Mouse (Mus musculus) G1E (cell line): Measurements from ENCODE around the gene Pou6f1.

Experiments
- CTCF ChIP-seq: IDR thresholded peaks from 2 replicates; pipeline ENCODE4 v1.5.1; 2012; ENCODE audit warnings: low read depth, low read length, inconsistent platforms, mixed read lengths
- GATA1 ChIP-seq: IDR thresholded peaks from 2 replicates; pipeline ENCODE4 v1.6.1; 2012; ENCODE audit warnings: borderline replicate concordance, low read length, inconsistent platforms, mixed read lengths
- GATA2 ChIP-seq: IDR thresholded peaks from 2 replicates; pipeline ENCODE4 v1.6.1; 2012; ENCODE audit warnings: low read depth, low read length, inconsistent platforms, borderline replicate concordance
- POLR2AphosphoS5 ChIP-seq: IDR thresholded peaks from 2 replicates; pipeline ENCODE4 v1.6.1; 2012; ENCODE audit warnings: low read depth, low read length, inconsistent platforms; ENCODE audit not compliant: insufficient replicate concordance
- TAL1 ChIP-seq: conservative IDR thresholded peaks from 2 replicates; pipeline ENCODE4 v1.6.1; 2012; ENCODE audit warnings: low read depth, low read length, inconsistent platforms, mixed read lengths

- TF ChIP-seq CTCF: no peak
- TF ChIP-seq GATA1: no peak
- no peak for TF ChIP-seq POLR2AphosphoS5
- no peak for TF ChIP-seq TAL1
- TF ChIP-seq GATA2: no peak
Measured at GRCm38 (mm10) chr15:100614996-100615824, 15.4 kb upstream of the Pou6f1 start, which contains the start of gene Dazap2.
